Mouse (Mus musculus) forebrain, embryonic 13.5 days (tissue): ENCODE measurements at regions not wholly inside any gene's neighbourhood (a gene's known extent, or its start where the extent isn't known, plus 50 kb on each side); places are given as distances from the start of the nearest gene placed in this dataset.

ENCODE experiments used
- ATAC-seq: fragments of 200-750 bp; cut with Nextera tagmentation; 2 replicates; pipeline ENCODE4 v1.8.0; 2017
- H3K27ac ChIP-seq: fragments of 300-500 bp; sonication (generic); 2 replicates; pipeline ENCODE4 v1.5.1; 2015; ENCODE audit warnings: inconsistent platforms, mild to moderate bottlenecking, moderate library complexity
- H3K27me3 ChIP-seq: fragments of 300-500 bp; sonication (generic); 2 replicates; pipeline ENCODE4 v1.6.1; 2015; ENCODE audit warnings: mild to moderate bottlenecking, inconsistent platforms
- H3K36me3 ChIP-seq: fragments of 300-500 bp; sonication (generic); 2 replicates; pipeline ENCODE4 v1.6.1; 2015; ENCODE audit warnings: mild to moderate bottlenecking, inconsistent platforms; ENCODE audit not compliant: poor library complexity, severe bottlenecking
- H3K4me1 ChIP-seq: fragments of 300-500 bp; sonication (generic); 2 replicates; pipeline ENCODE4 v1.6.1; 2015; ENCODE audit warnings: inconsistent platforms
- H3K4me2 ChIP-seq: fragments of 300-500 bp; sonication (generic); 2 replicates; pipeline ENCODE4 v1.6.1; 2015; ENCODE audit warnings: inconsistent platforms, mild to moderate bottlenecking, moderate library complexity
- H3K4me3 ChIP-seq: fragments of 300-500 bp; sonication (generic); 2 replicates; pipeline ENCODE4 v1.5.1; 2015; ENCODE audit warnings: mild to moderate bottlenecking, inconsistent platforms
- H3K9ac ChIP-seq: fragments of 300-500 bp; sonication (generic); 2 replicates; pipeline ENCODE4 v1.6.1; 2015; ENCODE audit warnings: mild to moderate bottlenecking, inconsistent platforms
- H3K9me3 ChIP-seq: fragments of 300-500 bp; sonication (generic); replicated peaks from 2 replicates; pipeline ENCODE4 v1.6.1; 2016; ENCODE audit warnings: inconsistent platforms
- WGBS: fragments of 180-500 bp; shearing (Covaris S2); methylation state at CpG from one replicate; pipeline ENCODE4 v1.1.7; 2015; 5-methylcytosine and 5-hydroxymethylcytosine counted together

DNA sequence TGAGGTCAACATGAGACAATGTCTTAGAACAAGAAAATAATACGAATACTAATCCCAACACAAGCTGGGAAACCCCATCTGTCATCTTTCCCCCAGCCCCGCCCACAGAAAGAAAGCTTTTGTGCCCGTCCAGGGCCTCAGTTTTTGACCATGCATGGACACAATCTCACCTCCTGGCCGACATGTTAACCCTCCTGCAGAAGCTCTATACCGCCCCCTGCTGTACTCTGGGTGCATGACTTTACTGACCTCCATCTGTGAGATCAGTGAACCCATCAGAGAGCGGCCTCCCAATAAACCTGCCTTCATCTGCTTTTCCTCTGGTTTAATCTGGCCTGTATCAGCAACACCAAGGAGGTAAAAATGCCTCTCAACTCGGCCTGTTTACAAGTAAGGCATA lies 109.6 kb upstream of the Tbc1d5 start:
- no peaks in the 10 kb centered on the region for H3K27me3 ChIP-seq
- WGBS = 71% methylated on average over 7 of the region's 7 CpGs
- ATAC-seq = no peak

DNA sequence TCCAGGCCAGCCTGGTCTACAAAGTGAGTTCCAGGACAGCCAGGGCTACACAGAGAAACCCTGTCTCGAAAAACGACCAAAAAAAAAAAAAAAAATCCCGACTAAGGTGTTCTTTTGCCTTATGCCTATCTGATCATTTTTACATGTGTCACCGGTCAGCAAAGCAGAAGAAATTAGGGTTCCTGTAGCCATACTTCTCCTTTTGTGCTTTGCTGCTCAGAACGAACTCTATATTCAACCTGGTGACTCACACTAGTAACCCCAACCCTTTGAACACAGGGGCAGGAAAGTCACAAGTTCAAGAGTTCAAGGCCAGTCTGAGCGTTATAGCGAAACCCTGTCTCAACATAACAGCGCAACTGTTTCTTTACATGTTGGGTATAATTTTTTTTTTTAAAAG lies 108.7 kb upstream of the Tbc1d5 start:
- H3K4me1 ChIP-seq = no peaks in the 10 kb centered on the region
- ATAC-seq = no peak
- no peak overlapping the region for H3K9ac ChIP-seq
- 92% methylated on average over 8 of the region's 8 CpGs for WGBS
- H3K4me3 ChIP-seq = no peak overlapping the region
- H3K36me3 ChIP-seq = no peaks in the 10 kb centered on the region
- H3K4me2 ChIP-seq = no peak overlapping the region
- H3K27me3 ChIP-seq = no peaks in the 10 kb centered on the region
- no peaks in the 10 kb centered on the region for H3K9me3 ChIP-seq
- H3K27ac ChIP-seq = no peak overlapping the region

More for the DNA sequence above, 109.6 kb upstream of the Tbc1d5 start:
- Histone ChIP-seq H3K4me2 (no peak overlapping the region), H3K27ac (no peak overlapping the region), H3K9me3 (no peaks in the 10 kb centered on the region), H3K4me3 (no peak overlapping the region), H3K9ac (no peak overlapping the region), H3K36me3 (no peaks in the 10 kb centered on the region), H3K4me1 (no peaks in the 10 kb centered on the region)

DNA sequence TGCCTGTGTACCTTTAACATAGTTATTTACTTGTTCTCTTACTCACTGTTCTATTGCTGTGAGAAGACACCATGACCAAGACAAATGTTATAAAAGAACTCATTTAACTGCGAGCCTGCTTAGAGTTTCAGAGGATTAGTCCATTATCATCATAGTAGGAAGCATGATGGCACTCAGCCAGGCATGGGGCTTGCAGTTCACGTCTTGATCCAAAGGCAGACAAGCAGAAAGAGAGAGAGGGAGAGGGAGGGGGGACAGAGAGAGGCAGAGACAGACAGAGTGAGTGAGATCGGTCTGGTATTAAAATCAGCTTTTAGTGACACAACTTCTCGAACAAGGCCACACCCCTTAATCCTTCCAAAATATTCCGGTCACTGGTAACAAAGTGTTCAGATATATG lies 106.2 kb upstream of the Tbc1d5 start:
- no peaks in the 10 kb centered on the region for H3K9me3 ChIP-seq
- H3K4me3 ChIP-seq = no peak overlapping the region
- no peaks in the 10 kb centered on the region for H3K27me3 ChIP-seq
- H3K4me1 ChIP-seq = no peaks in the 10 kb centered on the region
- no peak overlapping the region for H3K27ac ChIP-seq
- ATAC-seq = no peak
- H3K9ac ChIP-seq = no peak overlapping the region
- 54% methylated on average over 5 of the region's 5 CpGs for WGBS
- no peaks in the 10 kb centered on the region for H3K36me3 ChIP-seq
- H3K4me2 ChIP-seq = no peak overlapping the region

DNA sequence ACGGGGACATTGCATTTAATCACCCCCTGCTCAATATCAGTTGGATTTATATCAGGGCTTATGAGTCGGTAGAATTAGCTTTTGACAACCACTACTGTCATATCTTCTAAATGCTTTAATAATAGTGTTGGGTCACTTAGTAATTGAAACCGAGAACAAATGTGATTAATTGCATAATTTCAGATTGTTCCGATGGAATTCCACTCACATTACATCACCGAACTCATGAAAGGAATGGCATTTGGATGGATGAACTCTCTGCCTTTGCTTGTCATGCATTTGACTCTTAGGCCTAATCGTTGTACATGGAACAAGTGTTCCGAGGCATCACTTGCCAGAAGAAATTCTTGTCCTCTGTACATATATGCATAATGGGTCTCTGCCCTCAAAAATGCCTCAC lies 99.6 kb upstream of the Tbc1d5 start:
- Histone ChIP-seq H3K4me3 (no peak overlapping the region), H3K36me3 (no peaks in the 10 kb centered on the region), H3K27ac (no peak overlapping the region), H3K9me3 (no peaks in the 10 kb centered on the region), H3K27me3 (no peaks in the 10 kb centered on the region), H3K4me2 (no peak overlapping the region), H3K9ac (no peak overlapping the region), H3K4me1 (no peaks in the 10 kb centered on the region)
- ATAC-seq = no peak
- WGBS = 68% methylated on average over 7 of the region's 7 CpGs

DNA sequence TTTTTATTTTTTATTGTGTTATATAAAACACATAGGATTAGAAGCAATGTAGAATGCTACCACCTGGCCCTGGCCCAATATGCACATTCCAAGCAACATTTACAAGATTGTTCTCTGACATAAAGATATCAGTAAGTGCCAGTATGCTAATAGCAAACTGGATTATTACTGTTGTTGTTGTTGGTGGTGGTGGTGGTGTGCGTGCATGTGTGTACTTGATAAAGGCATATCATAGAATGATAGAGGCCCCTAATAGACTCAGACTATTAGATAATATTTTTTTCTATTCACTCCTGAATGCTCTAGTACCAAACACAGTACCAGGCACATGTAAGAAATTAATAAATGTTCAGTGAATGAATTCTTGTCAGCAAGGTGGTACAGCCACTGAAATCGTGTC lies 98.9 kb upstream of the Tbc1d5 start:
- 85% methylated on average over 2 of the region's 2 CpGs for WGBS
- no peaks in the 10 kb centered on the region for H3K36me3 ChIP-seq

DNA sequence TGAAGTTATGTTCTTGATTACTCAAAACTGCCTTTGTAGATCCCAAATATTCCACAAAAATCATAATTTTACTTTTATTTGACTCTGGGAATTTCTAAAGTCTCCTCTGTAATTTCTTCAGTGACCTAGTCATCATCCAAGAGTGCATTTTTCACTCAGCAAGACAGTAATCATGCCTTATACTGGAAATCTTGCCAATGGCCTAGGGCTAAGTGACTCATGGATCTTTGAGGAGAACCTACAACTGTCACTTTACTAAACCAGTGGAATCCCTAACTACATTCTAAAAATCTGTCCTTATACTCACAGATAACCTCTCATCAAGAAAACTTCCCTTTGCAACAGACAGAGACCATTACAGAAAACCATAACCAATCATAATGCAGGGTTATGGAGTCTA lies 98.0 kb upstream of the Tbc1d5 start:
- H3K27me3 ChIP-seq = no peaks in the 10 kb centered on the region
- no peak overlapping the region for H3K9ac ChIP-seq

More for the DNA sequence above, 98.9 kb upstream of the Tbc1d5 start:
- Histone ChIP-seq H3K27me3 (no peaks in the 10 kb centered on the region), H3K9ac (no peak overlapping the region), H3K9me3 (no peaks in the 10 kb centered on the region), H3K4me3 (no peak overlapping the region), H3K4me1 (no peaks in the 10 kb centered on the region), H3K27ac (no peak overlapping the region), H3K4me2 (no peak overlapping the region)
- ATAC-seq = no peak

DNA sequence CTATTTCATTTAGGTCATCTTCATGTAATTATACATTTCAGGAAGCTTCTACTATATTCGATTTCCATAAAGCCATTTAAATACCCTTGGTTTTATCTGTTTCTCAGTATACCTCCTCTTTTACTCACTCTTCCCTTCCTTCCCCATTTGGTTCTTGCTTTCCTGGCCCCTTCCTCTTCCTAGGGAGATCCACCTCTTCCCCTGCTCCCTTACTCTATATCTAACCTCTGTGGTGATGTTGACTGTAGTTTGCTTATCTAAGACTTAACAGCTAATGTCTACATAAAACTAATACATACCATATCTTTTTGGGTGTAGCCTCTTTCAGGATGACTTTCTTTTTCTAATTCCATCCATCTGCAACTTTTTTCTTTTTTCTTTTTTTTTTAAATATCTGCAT lies 92.9 kb upstream of the Tbc1d5 start:
- Histone ChIP-seq H3K9me3 (no peaks in the 10 kb centered on the region), H3K4me2 (no peak overlapping the region), H3K27ac (no peak overlapping the region), H3K27me3 (no peaks in the 10 kb centered on the region), H3K4me1 (no peaks in the 10 kb centered on the region), H3K4me3 (no peak overlapping the region), H3K9ac (no peak overlapping the region), H3K36me3 (no peaks in the 10 kb centered on the region)
- 78% methylated on average over 1 of the region's 1 CpGs for WGBS
- ATAC-seq = no peak

More for the DNA sequence above, 98.0 kb upstream of the Tbc1d5 start:
- H3K4me3 ChIP-seq = no peak overlapping the region
- no peak for ATAC-seq
- H3K4me1 ChIP-seq = no peaks in the 10 kb centered on the region
- H3K9me3 ChIP-seq = no peaks in the 10 kb centered on the region
- H3K4me2 ChIP-seq = no peak overlapping the region
- no peaks in the 10 kb centered on the region for H3K36me3 ChIP-seq
- no peak overlapping the region for H3K27ac ChIP-seq

DNA sequence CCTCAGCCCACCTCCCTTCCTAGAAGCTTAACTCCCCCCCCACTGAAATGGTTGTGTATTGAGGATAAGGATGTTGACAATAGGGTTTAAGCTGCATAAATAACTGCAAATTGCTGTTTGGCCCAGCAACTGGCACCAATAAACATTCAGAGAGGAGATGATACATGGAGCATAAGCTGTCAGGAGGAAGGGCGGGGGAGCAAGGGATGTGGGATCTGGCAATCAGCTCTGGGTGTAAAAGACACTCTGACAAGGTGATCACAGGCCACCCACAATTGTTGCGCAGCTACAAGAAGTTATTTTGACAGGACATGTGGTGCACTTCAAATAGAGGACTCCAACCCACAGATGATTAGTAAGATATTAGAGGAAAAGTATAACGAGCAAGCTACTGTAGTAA lies 83.8 kb upstream of the Tbc1d5 start:
- Histone ChIP-seq H3K9me3 (no peaks in the 10 kb centered on the region), H3K27me3 (no peaks in the 10 kb centered on the region), H3K9ac (no peak overlapping the region), H3K4me2 (no peak overlapping the region), H3K4me3 (no peak overlapping the region), H3K4me1 (peaks cover 5% of the 10 kb centered on the region; the same call in 1 of the 2 replicates), H3K27ac (no peak overlapping the region), H3K36me3 (no peaks in the 10 kb centered on the region)
- WGBS = 24% methylated on average over 3 of the region's 3 CpGs
- ATAC-seq = no peak

DNA sequence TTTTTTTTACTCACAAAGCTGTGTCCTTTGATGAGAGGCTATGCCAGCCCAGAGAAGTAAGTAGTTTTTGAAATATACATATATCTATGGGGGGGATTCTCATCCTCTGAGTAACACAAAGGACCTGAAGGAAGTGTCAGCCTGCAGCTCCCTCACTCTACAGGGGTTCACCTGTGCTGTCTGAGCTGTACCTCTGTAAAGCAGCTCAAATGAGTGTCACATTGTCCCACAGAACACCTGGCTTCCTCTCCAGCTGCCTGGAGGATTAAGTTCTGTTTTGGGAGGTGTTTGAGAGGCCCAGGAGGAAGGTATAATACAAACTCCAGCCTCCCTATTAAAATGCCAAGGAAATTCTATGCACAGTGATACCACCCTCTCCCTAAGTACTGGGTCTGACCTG lies 83.3 kb upstream of the Tbc1d5 start:
- H3K4me1 ChIP-seq = peaks cover 5% of the 10 kb centered on the region; the same call in 1 of the 2 replicates
- no peak overlapping the region for H3K4me2 ChIP-seq
- no peaks in the 10 kb centered on the region for H3K36me3 ChIP-seq
- no peaks in the 10 kb centered on the region for H3K9me3 ChIP-seq
- H3K4me3 ChIP-seq = no peak overlapping the region
- ATAC-seq = no peak
- H3K27ac ChIP-seq = no peak overlapping the region
- H3K27me3 ChIP-seq = no peaks in the 10 kb centered on the region
- H3K9ac ChIP-seq = no peak overlapping the region

DNA sequence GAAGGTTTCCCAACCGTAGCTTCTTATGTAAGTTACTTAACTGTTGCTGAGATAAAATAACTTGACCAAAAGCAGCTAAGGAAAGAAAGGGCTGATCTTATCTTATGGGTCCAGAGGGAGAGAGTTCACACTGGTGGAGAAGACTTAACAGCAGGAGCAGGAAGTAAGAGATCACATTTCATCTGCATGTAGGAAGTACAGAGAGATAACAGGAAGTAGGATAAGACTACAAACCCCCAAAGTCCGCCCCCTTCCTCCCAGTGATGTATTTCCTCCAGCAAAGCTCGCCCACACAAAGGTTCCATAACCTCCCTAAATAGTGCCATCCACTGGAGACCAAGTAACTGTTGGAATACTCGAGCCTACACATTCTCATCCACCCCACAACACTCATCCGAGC lies 79.2 kb upstream of the Tbc1d5 start:
- Histone ChIP-seq H3K4me1 (peaks cover 5% of the 10 kb centered on the region; the same call in 1 of the 2 replicates), H3K36me3 (no peaks in the 10 kb centered on the region), H3K4me3 (no peak overlapping the region), H3K27me3 (no peaks in the 10 kb centered on the region), H3K4me2 (no peak overlapping the region), H3K9ac (no peak overlapping the region), H3K9me3 (no peaks in the 10 kb centered on the region), H3K27ac (no peak overlapping the region)
- 87% methylated on average over 5 of the region's 5 CpGs for WGBS
- no peak for ATAC-seq

DNA sequence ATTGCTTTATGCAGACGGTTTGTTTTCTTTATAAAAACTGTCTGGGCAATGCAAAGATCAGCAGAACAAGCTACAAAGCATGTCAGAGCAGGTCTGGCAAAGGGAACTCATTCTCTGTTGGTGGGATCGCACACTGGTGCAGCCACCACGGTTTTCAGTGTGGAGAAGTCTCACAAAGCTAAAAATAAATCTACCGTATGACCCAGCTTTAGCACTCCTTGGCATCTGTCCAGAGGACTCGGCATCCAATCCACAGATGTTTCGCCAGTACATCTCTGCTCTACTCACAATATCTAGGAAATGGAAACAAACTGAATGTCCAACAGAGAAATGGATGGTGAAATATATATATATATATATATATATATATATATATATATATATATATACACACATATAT lies 69.4 kb upstream of the Tbc1d5 start:
- Histone ChIP-seq H3K4me2 (no peak overlapping the region), H3K27ac (no peak overlapping the region), H3K27me3 (no peaks in the 10 kb centered on the region), H3K9ac (no peak overlapping the region), H3K36me3 (no peaks in the 10 kb centered on the region), H3K9me3 (no peaks in the 10 kb centered on the region), H3K4me1 (no peaks in the 10 kb centered on the region), H3K4me3 (no peak overlapping the region)
- ATAC-seq = no peak
- 80% methylated on average over 6 of the region's 6 CpGs for WGBS

DNA sequence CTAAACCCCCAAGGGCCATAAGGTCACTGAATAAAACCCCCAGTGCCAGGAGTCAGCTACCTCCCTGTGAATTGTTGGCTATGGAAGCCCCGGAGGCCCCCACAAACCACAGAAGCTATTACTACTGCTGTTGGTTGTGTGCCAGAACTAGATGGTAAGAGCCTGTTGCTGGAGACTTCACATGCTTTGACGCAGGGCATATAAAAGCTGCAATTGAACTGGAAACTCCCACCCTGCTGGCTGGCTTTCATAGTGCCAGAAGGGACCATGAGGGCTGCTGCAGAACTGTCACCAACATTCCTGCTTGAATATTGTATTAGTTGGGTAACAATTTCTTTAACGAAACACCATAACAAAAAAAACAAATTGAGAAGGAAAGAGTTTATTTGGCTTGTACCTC lies 66.9 kb upstream of the Tbc1d5 start:
- Histone ChIP-seq H3K27me3 (no peaks in the 10 kb centered on the region), H3K27ac (no peak overlapping the region), H3K4me2 (no peak overlapping the region), H3K4me3 (no peak overlapping the region), H3K9me3 (no peaks in the 10 kb centered on the region), H3K9ac (no peak overlapping the region), H3K36me3 (no peaks in the 10 kb centered on the region), H3K4me1 (no peaks in the 10 kb centered on the region)
- WGBS = 75% methylated on average over 3 of the region's 3 CpGs
- no peak for ATAC-seq

DNA sequence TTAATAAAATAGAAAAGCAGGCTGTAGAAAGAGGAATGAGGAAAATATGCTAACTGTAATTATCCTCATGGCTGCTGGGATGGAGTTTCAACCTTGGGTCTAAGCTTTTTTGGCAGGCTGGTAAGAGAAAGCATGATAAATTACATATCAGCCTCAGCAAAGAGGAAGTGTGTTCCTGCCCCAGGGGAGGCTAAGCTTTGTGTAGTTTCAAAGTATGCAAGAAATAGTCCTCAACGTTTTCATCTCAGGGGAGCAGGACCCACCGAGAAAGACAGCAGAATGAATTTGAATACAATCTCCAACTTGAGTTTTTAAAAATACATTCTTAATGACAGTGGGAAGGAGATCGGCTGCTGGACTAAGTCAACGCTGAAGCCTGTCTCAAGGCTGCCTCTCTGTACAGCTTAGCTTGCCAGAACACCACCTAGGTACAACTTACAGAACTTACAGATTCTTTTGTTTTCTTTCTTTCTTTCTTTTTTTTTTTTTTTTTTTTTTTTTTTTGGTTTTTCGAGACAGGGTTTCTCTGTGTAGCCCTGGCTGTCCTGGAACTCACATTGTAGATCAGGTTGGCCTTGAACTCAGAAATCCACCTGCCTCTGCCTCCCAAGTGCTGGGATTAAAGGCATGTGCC lies 61.3 kb upstream of the Tbc1d5 start:
- no peaks in the 10 kb centered on the region for H3K4me1 ChIP-seq
- H3K9ac ChIP-seq = no peak overlapping the region
- no peaks in the 10 kb centered on the region for H3K27me3 ChIP-seq
- H3K9me3 ChIP-seq = no peaks in the 10 kb centered on the region
- H3K27ac ChIP-seq = no peak overlapping the region
- no peak for ATAC-seq
- no peaks in the 10 kb centered on the region for H3K36me3 ChIP-seq
- H3K4me2 ChIP-seq = no peak overlapping the region
- H3K4me3 ChIP-seq = no peak overlapping the region
- 73% methylated on average over 5 of the region's 5 CpGs for WGBS
